Mouse (Mus musculus) liver, embryonic 14.5 days (tissue): ENCODE results near the gene Wwp2.

Experiments used
- CTCF ChIP-seq: IDR thresholded peaks from 2 replicates; pipeline ENCODE4 v1.5.1; 2016; ENCODE audit warnings: antibody characterized with exemption, low read depth, control low read depth
- EP300 ChIP-seq: IDR thresholded peaks from 2 replicates; pipeline ENCODE4 v1.6.1; 2016; ENCODE audit warnings: antibody characterized with exemption, low read depth

DNA sequence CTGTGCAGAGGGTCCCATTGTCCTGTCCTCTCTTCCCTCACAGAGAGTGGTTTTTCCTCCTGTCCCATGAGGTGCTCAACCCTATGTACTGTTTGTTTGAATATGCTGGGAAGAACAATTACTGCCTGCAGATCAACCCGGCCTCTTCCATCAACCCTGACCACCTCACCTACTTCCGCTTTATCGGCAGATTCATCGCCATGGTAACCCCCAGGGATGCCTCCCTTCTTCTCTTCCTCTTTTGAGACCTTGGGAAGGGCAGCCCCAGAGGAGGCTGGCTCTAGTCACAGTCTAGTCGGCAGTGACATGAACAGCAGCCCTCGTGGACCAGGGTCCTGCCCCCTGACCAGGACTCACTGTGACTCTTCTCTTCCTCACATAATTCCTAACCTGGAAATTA, 116.1 kb downstream of the Wwp2 start:
- TF ChIP-seq EP300 (no peak), CTCF (no peak)
